ENCODE assay signal across 10 mouse cellular contexts in the genomic region with DNA sequence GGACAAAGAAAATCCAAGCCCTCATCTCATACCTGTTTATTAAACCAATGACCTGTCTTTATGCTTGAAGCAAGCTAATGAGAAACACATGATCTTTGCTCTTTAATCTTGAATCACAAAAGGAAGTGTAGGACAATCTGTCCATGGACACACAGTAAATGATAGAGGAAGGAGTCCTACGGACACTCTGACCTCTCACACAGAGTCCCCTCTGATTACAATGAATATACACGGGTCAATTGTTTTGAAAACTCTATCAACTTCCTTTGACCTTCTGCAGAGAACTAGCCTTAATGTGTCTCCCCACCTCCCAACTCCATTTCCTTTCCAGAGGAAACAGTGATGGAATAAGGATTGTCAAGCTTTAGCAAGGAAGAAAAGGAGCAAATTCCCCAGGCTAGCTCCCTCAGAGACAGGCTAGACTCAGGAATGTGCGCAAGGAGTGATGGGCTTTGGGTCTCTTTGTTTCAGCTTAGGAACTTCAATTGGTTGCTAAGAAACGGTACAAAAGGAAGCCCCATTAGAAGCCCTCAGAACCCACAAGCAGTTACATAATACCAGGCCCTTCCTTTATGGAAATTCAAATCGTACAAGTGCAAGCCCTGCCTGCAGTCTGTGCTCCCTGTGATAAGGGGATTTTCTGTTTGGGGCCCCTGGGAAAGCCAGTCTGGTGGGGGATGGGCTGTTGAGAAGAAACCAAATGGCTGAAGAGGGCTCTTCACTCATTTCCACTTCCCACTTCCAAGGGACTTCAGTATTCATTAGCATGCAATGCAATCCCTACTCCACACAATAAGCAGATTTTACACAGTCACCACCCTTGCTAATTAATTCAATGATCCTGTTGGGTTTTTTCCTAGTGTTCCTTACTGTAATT.
DNase-seq lines count a peak whose midpoint lies in the region; ATAC-seq and TF ChIP-seq lines count a peak whose summit lies in the region.
"Had no signal": no experiment of that assay in that cellular context is flagged by ENCODE, and none has a peak within 500 bp of the region (broad histone marks: within the 10 kb centered on the region; RNA-seq: fewer than 3 reads in every experiment).

No protein-coding gene starts in this region.

- H3K9me3 ChIP-seq in embryonic facial prominence, embryonic 10.5 days: no peaks in the 10 kb centered on the region
- no peaks in the 10 kb centered on the region for H3K9me3 ChIP-seq in hindbrain, embryonic 15.5 days
- H3K9me3 ChIP-seq in midbrain, postnatal 0 days (ENCODE audit: low read length): no peaks in the 10 kb centered on the region

- no peak for TF ChIP-seq CTCF in midbrain, postnatal 0 days (IDR thresholded peaks at IDR 0.05)
- TF ChIP-seq CTCF in thymus, adult 2 months (IDR thresholded peaks at IDR 0.05; ENCODE audit: borderline replicate concordance, control insufficient read depth, extremely low read depth, insufficient read depth, low read length, poor library complexity): no peak

- H3K9ac ChIP-seq in hindbrain, embryonic 15.5 days: no peak overlapping the region
- H3K9ac ChIP-seq in midbrain, postnatal 0 days (replicated peaks; ENCODE audit: low read length, poor library complexity, severe bottlenecking): no peak overlapping the region

- 24% methylated on average over 5 of the region's 5 CpGs for WGBS in embryonic facial prominence, embryonic 10.5 days
- 5% methylated on average over 5 of the region's 5 CpGs for WGBS in hindbrain, embryonic 15.5 days
- 15% methylated on average over 5 of the region's 5 CpGs for WGBS in midbrain, postnatal 0 days
- WGBS in thymus, adult 2 months: 19% methylated on average over 5 of the region's 5 CpGs

- no peak overlapping the region for H3K4me3 ChIP-seq in embryonic facial prominence, embryonic 10.5 days
- H3K4me3 ChIP-seq in hindbrain, embryonic 15.5 days: no peak overlapping the region
- H3K4me3 ChIP-seq in midbrain, postnatal 0 days (ENCODE audit: low read depth, low read length): no peak overlapping the region
- H3K4me3 ChIP-seq in thymus, adult 2 months (ENCODE audit: control insufficient read depth, insufficient read depth, low read length): no peak overlapping the region
- H3K4me3 ChIP-seq: gastrocnemius, adult 2 months; left cerebral cortex, adult 2 months had no signal

- H3K36me3 ChIP-seq in embryonic facial prominence, embryonic 10.5 days (replicated peaks): no peaks in the 10 kb centered on the region
- H3K36me3 ChIP-seq in hindbrain, embryonic 15.5 days: no peaks in the 10 kb centered on the region
- no peaks in the 10 kb centered on the region for H3K36me3 ChIP-seq in midbrain, postnatal 0 days (ENCODE audit: insufficient read depth, low read length)
- no peaks in the 10 kb centered on the region for H3K36me3 ChIP-seq in thymus, adult 2 months (ENCODE audit: control insufficient read depth, insufficient read depth, low read length)

- DNase-seq in brain, adult 2 months (ENCODE audit: low read depth, low spot score): peak; percentile 19
- DNase-seq in embryonic facial prominence, embryonic 10.5 days (ENCODE audit: low spot score): peak; percentile 40
- DNase-seq in midbrain, postnatal 0 days (ENCODE audit: low spot score): peak; percentile 44
- DNase-seq in thymus, adult 2 months: no peak
- DNase-seq in spleen, postnatal 36 days (ENCODE audit: low spot score in 2 of 2): no peak
- DNase-seq: gastrocnemius, adult 2 months; kidney, adult 2 months had no signal

- peak overlapping the region; percentile 37; the same call in 1 of the 2 replicates for H3K27ac ChIP-seq in embryonic facial prominence, embryonic 10.5 days (replicated peaks)
- peak overlapping the region; percentile 49; the same call in 1 of the 2 replicates for H3K27ac ChIP-seq in hindbrain, embryonic 15.5 days (replicated peaks)
- no peak overlapping the region for H3K27ac ChIP-seq in midbrain, postnatal 0 days (ENCODE audit: low read depth, low read length)
- H3K27ac ChIP-seq in thymus, adult 2 months (ENCODE audit: control insufficient read depth, insufficient read depth, low read length): no peak overlapping the region
- H3K27ac ChIP-seq: gastrocnemius, adult 2 months; left cerebral cortex, adult 2 months had no signal

- H3K4me2 ChIP-seq in hindbrain, embryonic 15.5 days: no peak overlapping the region
- no peak overlapping the region for H3K4me2 ChIP-seq in midbrain, postnatal 0 days (ENCODE audit: low read depth, low read length, poor library complexity, severe bottlenecking)

- ATAC-seq in hindbrain, embryonic 15.5 days (ENCODE audit: low FRiP score, low read depth): peak; percentile 88
- ATAC-seq in midbrain, postnatal 0 days (ENCODE audit: low FRiP score): 0 out of 2 replicates have a peak, but pooled peaks have one; percentile 38
- no peak for ATAC-seq in inflammation-experienced regulatory T-cells, adult 6 months

- TF ChIP-seq POLR2A in thymus, adult 2 months (IDR thresholded peaks at IDR 0.05; ENCODE audit: control insufficient read depth, extremely low read depth, insufficient read depth, low read length, poor library complexity): no peak

- H3K4me1 ChIP-seq in embryonic facial prominence, embryonic 10.5 days: peaks cover 15% of the 10 kb centered on the region
- H3K4me1 ChIP-seq in hindbrain, embryonic 15.5 days (replicated peaks): peaks cover 11% of the 10 kb centered on the region; the same call in 1 of the 2 replicates
- no peaks in the 10 kb centered on the region for H3K4me1 ChIP-seq in midbrain, postnatal 0 days (ENCODE audit: insufficient read depth, low read length)
- no peaks in the 10 kb centered on the region for H3K4me1 ChIP-seq in thymus, adult 2 months (replicated peaks; ENCODE audit: control insufficient read depth, insufficient read depth, low read length)

- H3K27me3 ChIP-seq in embryonic facial prominence, embryonic 10.5 days (replicated peaks; ENCODE audit: low read depth, poor library complexity, severe bottlenecking): no peaks in the 10 kb centered on the region; the same call in 1 of the 2 replicates
- H3K27me3 ChIP-seq in hindbrain, embryonic 15.5 days: no peaks in the 10 kb centered on the region
- no peaks in the 10 kb centered on the region for H3K27me3 ChIP-seq in midbrain, postnatal 0 days (ENCODE audit: insufficient read depth, low read length)
- no peaks in the 10 kb centered on the region for H3K27me3 ChIP-seq in thymus, adult 2 months (ENCODE audit: control insufficient read depth, insufficient read depth, low read length)

Comparison
In these comparisons a context has a peak if more than half of its experiments do, and no peak if none do; other contexts are left out.
1. DNase-seq: peak in brain, adult 2 months (single experiment), embryonic facial prominence, embryonic 10.5 days (single experiment) and midbrain, postnatal 0 days (single experiment); none in thymus, adult 2 months (single experiment) and spleen, postnatal 36 days (0 of 2).
2. H3K27ac ChIP-seq: peak in embryonic facial prominence, embryonic 10.5 days (single experiment) and hindbrain, embryonic 15.5 days (single experiment); none in midbrain, postnatal 0 days (single experiment) and thymus, adult 2 months (single experiment).